Mouse (Mus musculus) liver, embryonic 15.5 days (tissue): ENCODE data around the gene Aspm. TPM values are rescaled to one million over a fixed set of nuclear protein-coding genes. Genes with fewer than 3 reads are reported as not detected.
"Not testable (repeated sequence)": the region's sequence is repeated elsewhere in the genome, so short reads cannot be mapped to it uniquely, and the experiment has no call there.

ENCODE experiments used
- ATAC-seq: fragments of 200-750 bp; cut with Nextera tagmentation; 2 replicates; pipeline ENCODE4 v1.8.0; 2017; ENCODE audit warnings: moderate number of reproducible peaks, mild to moderate bottlenecking, moderate library complexity; ENCODE audit not compliant: insufficient read depth
- H3K27ac ChIP-seq: fragments of 300-500 bp; sonication (generic); replicated peaks from 2 replicates; pipeline ENCODE4 v1.5.1; 2015; ENCODE audit warnings: mild to moderate bottlenecking, inconsistent platforms
- H3K27me3 ChIP-seq: fragments of 300-500 bp; sonication (generic); 2 replicates; pipeline ENCODE4 v1.6.1; 2015; ENCODE audit warnings: mild to moderate bottlenecking, inconsistent platforms
- H3K36me3 ChIP-seq: fragments of 300-500 bp; sonication (generic); replicated peaks from 2 replicates; pipeline ENCODE4 v1.6.1; 2015; ENCODE audit warnings: moderate library complexity, mild to moderate bottlenecking, inconsistent platforms
- H3K4me1 ChIP-seq: fragments of 300-500 bp; sonication (generic); replicated peaks from 2 replicates; pipeline ENCODE4 v1.6.1; 2015; ENCODE audit warnings: inconsistent platforms
- H3K4me2 ChIP-seq: fragments of 300-500 bp; sonication (generic); 2 replicates; pipeline ENCODE4 v1.6.1; 2015; ENCODE audit warnings: moderate library complexity, mild to moderate bottlenecking, inconsistent platforms
- H3K4me3 ChIP-seq: fragments of 300-500 bp; sonication (generic); replicated peaks from 2 replicates; pipeline ENCODE4 v1.5.1; 2015; ENCODE audit warnings: mild to moderate bottlenecking, inconsistent platforms
- H3K9ac ChIP-seq: fragments of 300-500 bp; sonication (generic); 2 replicates; pipeline ENCODE4 v1.6.1; 2015; ENCODE audit warnings: moderate library complexity, mild to moderate bottlenecking, inconsistent platforms
- H3K9me3 ChIP-seq: fragments of 300-500 bp; sonication (generic); replicated peaks from 2 replicates; pipeline ENCODE4 v1.6.1; 2016; ENCODE audit warnings: inconsistent platforms
- WGBS: fragments of 180-500 bp; shearing (Covaris S2); methylation state at CpG from one replicate; pipeline ENCODE4 v1.1.7; 2015; ENCODE audit warnings: mixed read lengths; ENCODE audit not compliant: insufficient replicate concordance; 5-methylcytosine and 5-hydroxymethylcytosine counted together
- polyA plus RNA-seq: library from polyadenylated mRNA; unstranded; fragments of >200 nt; fragmentation: Nextera tagmentation; extraction: Ambion mirVana; gene quantifications from 2 replicates; pipeline ENCODE4 v1.2.1, GENCODE M21; 2015

The Aspm gene
- polyA plus RNA-seq, 1 experiment from 2014 or later: 9.9 TPM

GRCm38 (mm10) chr1:139438373-139438772 is 16.2 kb upstream of the Aspm start:
- Histone ChIP-seq H3K4me3 (no peak overlapping the region), H3K4me2 (no peak overlapping the region), H3K9ac (no peak overlapping the region), H3K27me3 (no peaks in the 10 kb centered on the region), H3K9me3 (no peaks in the 10 kb centered on the region), H3K27ac (no peak overlapping the region), H3K36me3 (peaks cover 38% of the 10 kb centered on the region), H3K4me1 (no peaks in the 10 kb centered on the region)
- no peak for ATAC-seq

GRCm38 (mm10) chr1:139443103-139443502 is 11.5 kb upstream of the Aspm start:
- H3K27me3 ChIP-seq, H3K4me3 ChIP-seq, H3K9ac ChIP-seq, H3K4me2 ChIP-seq, H3K9me3 ChIP-seq, H3K4me1 ChIP-seq, ATAC-seq, H3K27ac ChIP-seq: not testable (repeated sequence)
- peaks cover 29% of the 10 kb centered on the region for H3K36me3 ChIP-seq
- WGBS: 52% methylated on average over 9 of the region's 9 CpGs

GRCm38 (mm10) chr1:139455226-139455869 is 776 bp downstream of the Aspm start:
- H3K4me3 ChIP-seq: peak overlapping the region; percentile 93
- under 1% methylated on average over 17 of the region's 17 CpGs for WGBS
- H3K9ac ChIP-seq: peak overlapping the region; percentile 85
- H3K27me3 ChIP-seq: no peaks in the 10 kb centered on the region
- no peaks in the 10 kb centered on the region for H3K9me3 ChIP-seq
- peak overlapping the region; percentile 89 for H3K27ac ChIP-seq
- peaks cover 31% of the 10 kb centered on the region for H3K4me1 ChIP-seq
- peaks cover 32% of the 10 kb centered on the region for H3K36me3 ChIP-seq
- H3K4me2 ChIP-seq: peak overlapping the region; percentile 70
- ATAC-seq: peak; percentile 40

DNA sequence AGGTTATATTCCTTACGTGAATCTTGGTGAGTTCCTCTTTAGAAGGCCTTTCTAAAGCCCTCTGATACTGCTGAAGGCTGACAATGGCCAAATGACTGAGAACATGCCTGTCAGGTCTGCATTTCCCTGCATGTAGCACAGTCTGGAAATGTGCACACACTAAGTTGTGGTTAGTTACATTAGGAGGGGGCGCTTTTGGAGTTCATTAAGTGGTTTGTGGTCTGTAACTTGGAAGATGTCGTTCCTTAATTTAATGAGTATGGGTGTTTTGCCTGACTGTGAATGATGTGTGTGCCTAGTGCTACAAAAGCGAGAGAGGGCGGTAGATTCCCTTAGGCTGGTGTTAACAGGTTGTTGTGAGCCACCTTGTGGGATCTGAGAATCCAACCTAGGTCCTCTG is 6.2 kb downstream of the Aspm start:
- Histone ChIP-seq H3K9ac (no peak overlapping the region; the same call in 1 of the 2 replicates), H3K4me1 (peaks cover 25% of the 10 kb centered on the region), H3K9me3 (no peaks in the 10 kb centered on the region), H3K27ac (no peak overlapping the region), H3K36me3 (peaks cover 81% of the 10 kb centered on the region), H3K4me2 (peak overlapping the region; percentile 41; the same call in 1 of the 2 replicates), H3K4me3 (peak overlapping the region; percentile 17; the same call in 1 of the 2 replicates), H3K27me3 (no peaks in the 10 kb centered on the region)
- ATAC-seq: no peak
- 61% methylated on average over 5 of the region's 5 CpGs for WGBS

- H3K27me3 ChIP-seq: no peaks in the 10 kb centered on the region
- no peaks in the 10 kb centered on the region for H3K9me3 ChIP-seq
- H3K4me3 ChIP-seq: no peak overlapping the region
- ATAC-seq: peak; percentile 83
- no peak overlapping the region for H3K27ac ChIP-seq
- peaks cover 84% of the 10 kb centered on the region for H3K36me3 ChIP-seq
- 54% methylated on average over 11 of the region's 11 CpGs for WGBS
- H3K9ac ChIP-seq: no peak overlapping the region
- 0 out of 2 replicates have a peak overlapping the region, but pooled peaks have one; percentile 5 for H3K4me2 ChIP-seq
- peaks cover 4% of the 10 kb centered on the region for H3K4me1 ChIP-seq
These were observed 11.4 kb downstream of the Aspm start for GRCm38 (mm10) chr1:139465936-139466335.

- peaks cover 93% of the 10 kb centered on the region for H3K36me3 ChIP-seq
- ATAC-seq: no peak
- H3K4me2 ChIP-seq: no peak overlapping the region
- H3K27ac ChIP-seq: no peak overlapping the region
- no peaks in the 10 kb centered on the region for H3K4me1 ChIP-seq
- no peak overlapping the region for H3K9ac ChIP-seq
- H3K27me3 ChIP-seq: no peaks in the 10 kb centered on the region
- H3K9me3 ChIP-seq: no peaks in the 10 kb centered on the region
- WGBS: 91% methylated on average over 11 of the region's 11 CpGs
- no peak overlapping the region for H3K4me3 ChIP-seq
These were observed 24.3 kb downstream of the Aspm start for GRCm38 (mm10) chr1:139478898-139479297.

- no peaks in the 10 kb centered on the region for H3K27me3 ChIP-seq
- H3K4me3 ChIP-seq: no peak overlapping the region
- no peak for ATAC-seq
- no peaks in the 10 kb centered on the region for H3K9me3 ChIP-seq
- H3K4me1 ChIP-seq: no peaks in the 10 kb centered on the region
- H3K27ac ChIP-seq: no peak overlapping the region
- H3K4me2 ChIP-seq: no peak overlapping the region
- 87% methylated on average over 8 of the region's 8 CpGs for WGBS
- no peak overlapping the region for H3K9ac ChIP-seq
- peaks cover 92% of the 10 kb centered on the region for H3K36me3 ChIP-seq
These were observed 25.7 kb downstream of the Aspm start for GRCm38 (mm10) chr1:139480246-139480645.

DNA sequence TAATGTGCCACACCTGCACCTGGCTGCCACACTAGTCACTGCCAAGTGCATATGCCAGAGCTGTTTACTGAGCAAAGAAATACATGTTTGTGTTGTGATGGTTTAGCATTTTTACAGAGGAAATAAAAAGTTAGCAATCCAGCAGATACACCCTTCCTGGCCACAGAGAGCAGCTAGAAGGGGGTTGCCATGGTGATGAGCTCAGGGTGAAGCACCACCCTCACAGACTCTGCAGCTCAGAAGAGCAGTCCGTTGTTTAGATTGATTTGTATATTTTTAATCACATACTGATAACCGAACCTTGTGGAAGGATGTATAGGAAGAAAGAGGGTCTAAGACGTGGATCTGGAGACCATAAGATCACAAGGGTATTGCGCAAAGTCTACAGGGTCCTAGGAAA is 26.6 kb downstream of the Aspm start:
- H3K36me3 ChIP-seq: peaks cover 90% of the 10 kb centered on the region
- ATAC-seq: no peak
- H3K27me3 ChIP-seq: no peaks in the 10 kb centered on the region
- no peak overlapping the region for H3K4me2 ChIP-seq
- no peaks in the 10 kb centered on the region for H3K9me3 ChIP-seq
- H3K4me3 ChIP-seq: no peak overlapping the region
- H3K27ac ChIP-seq: no peak overlapping the region
- H3K9ac ChIP-seq: no peak overlapping the region
- 84% methylated on average over 4 of the region's 4 CpGs for WGBS
- H3K4me1 ChIP-seq: no peaks in the 10 kb centered on the region

- H3K9me3 ChIP-seq: no peaks in the 10 kb centered on the region
- no peak overlapping the region for H3K4me3 ChIP-seq
- H3K36me3 ChIP-seq: peaks cover 54% of the 10 kb centered on the region
- H3K4me1 ChIP-seq: no peaks in the 10 kb centered on the region
- ATAC-seq: no peak
- H3K27me3 ChIP-seq: no peaks in the 10 kb centered on the region
- H3K27ac ChIP-seq: no peak overlapping the region
- H3K9ac ChIP-seq: no peak overlapping the region
- H3K4me2 ChIP-seq: no peak overlapping the region
- WGBS: 79% methylated on average over 3 of the region's 3 CpGs
These were observed 40.1 kb downstream of the Aspm start for GRCm38 (mm10) chr1:139494630-139495029.

DNA sequence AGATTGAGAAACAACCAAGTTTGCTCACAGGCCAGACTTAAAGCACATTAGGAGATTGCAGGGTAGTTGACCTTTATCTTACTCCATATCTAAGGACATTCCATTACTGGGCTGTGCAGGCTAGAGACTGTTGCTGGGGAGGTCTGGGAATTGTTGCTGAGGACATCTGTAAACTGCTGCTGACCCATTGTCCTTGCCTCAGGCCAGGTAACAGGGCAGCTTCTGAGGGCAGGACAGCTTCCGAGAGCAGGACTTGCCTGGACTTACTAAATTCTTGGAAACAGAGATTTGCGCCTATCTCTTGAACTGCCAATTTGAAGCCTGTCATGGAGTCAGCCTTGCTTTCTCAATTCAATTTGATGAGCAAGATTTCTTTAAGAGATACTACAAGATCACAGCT is 40.8 kb downstream of the Aspm start:
- Histone ChIP-seq H3K9ac (no peak overlapping the region), H3K4me2 (no peak overlapping the region), H3K27ac (no peak overlapping the region), H3K36me3 (peaks cover 46% of the 10 kb centered on the region), H3K27me3 (no peaks in the 10 kb centered on the region), H3K4me1 (no peaks in the 10 kb centered on the region), H3K9me3 (no peaks in the 10 kb centered on the region), H3K4me3 (no peak overlapping the region)
- ATAC-seq: no peak
- 83% methylated on average over 2 of the region's 2 CpGs for WGBS

- no peak for ATAC-seq
- WGBS: 75% methylated on average over 3 of the region's 3 CpGs
These were observed 41.6 kb downstream of the Aspm start for GRCm38 (mm10) chr1:139496212-139496611.

GRCm38 (mm10) chr1:139499751-139500150 is 45.2 kb downstream of the Aspm start:
- Histone ChIP-seq H3K4me1 (no peaks in the 10 kb centered on the region), H3K9me3 (no peaks in the 10 kb centered on the region), H3K27me3 (no peaks in the 10 kb centered on the region), H3K4me2 (no peak overlapping the region), H3K27ac (no peak overlapping the region), H3K9ac (no peak overlapping the region), H3K4me3 (no peak overlapping the region), H3K36me3 (peaks cover 8% of the 10 kb centered on the region)
- no peak for ATAC-seq

More at GRCm38 (mm10) chr1:139496212-139496611, 41.6 kb downstream of the Aspm start:
- H3K4me2 ChIP-seq: no peak overlapping the region
- no peak overlapping the region for H3K27ac ChIP-seq
- no peaks in the 10 kb centered on the region for H3K9me3 ChIP-seq
- H3K27me3 ChIP-seq: no peaks in the 10 kb centered on the region
- H3K4me3 ChIP-seq: no peak overlapping the region
- H3K36me3 ChIP-seq: peaks cover 39% of the 10 kb centered on the region
- no peak overlapping the region for H3K9ac ChIP-seq
- H3K4me1 ChIP-seq: no peaks in the 10 kb centered on the region
